13 mouse cellular contexts compared by ENCODE assay signal in the genomic region with DNA sequence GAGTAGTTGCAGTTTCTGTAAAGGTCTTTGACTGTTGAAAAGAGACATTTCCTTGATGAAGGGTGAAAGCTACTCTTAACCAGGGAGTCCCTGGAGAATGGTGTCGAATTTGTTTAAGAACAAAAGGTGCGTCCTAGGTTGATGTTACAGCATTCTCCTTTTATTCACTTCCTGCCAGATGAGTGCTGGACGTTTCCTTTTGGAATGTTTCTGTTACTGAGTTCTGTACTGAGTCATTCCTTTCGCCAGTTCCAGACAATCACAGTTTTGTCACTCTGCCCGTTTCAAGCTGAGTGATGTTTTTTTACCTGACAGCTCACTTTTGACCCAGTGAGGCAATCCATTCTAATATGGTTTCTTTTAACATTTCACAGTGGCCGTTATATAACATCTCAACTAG.
DNase-seq lines count a peak whose midpoint lies in the region; ATAC-seq and TF ChIP-seq lines count a peak whose summit lies in the region.
"Had no signal": no experiment of that assay in that cellular context is flagged by ENCODE, and none has a peak within 500 bp of the region (broad histone marks: within the 10 kb centered on the region; RNA-seq: fewer than 3 reads in every experiment).

No protein-coding gene starts in this region.

- no peak for ATAC-seq in granulocyte monocyte progenitor cell, adult 5-6 weeks (replicated peaks; ENCODE audit: poor library complexity, severe bottlenecking)

- peak overlapping the region; percentile 44 for H3K27ac ChIP-seq in gastrocnemius, adult 2 months
- peak overlapping the region; percentile 48 for H3K27ac ChIP-seq in left cerebral cortex, adult 2 months
- H3K27ac ChIP-seq: forebrain, embryonic 10.5 days; hindbrain, embryonic 14.5 days; limb, embryonic 12.5 days; stomach, embryonic 15.5 days had no signal

- TF ChIP-seq CTCF in gastrocnemius, adult 2 months (IDR thresholded peaks at IDR 0.05), result no peak
- no peak for TF ChIP-seq CTCF in left cerebral cortex, adult 2 months (IDR thresholded peaks at IDR 0.05)

- intact Hi-C loops in gastrocnemius, adult 2 months (cut with DNase I), result no loop called here
- intact Hi-C loops in gastrocnemius, postnatal 14 days (cut with DNase I; ENCODE audit: low total_unique reads), result no loop called here
- intact Hi-C loops in left cerebral cortex, adult 2 months (cut with DNase I), result no loop called here
- intact Hi-C loops in left cerebral cortex, postnatal 25 days (cut with DNase I), result no loop called here
- intact Hi-C loops in left cerebral cortex, postnatal 10 days (cut with DNase I), result no loop called here

- no peak overlapping the region for H3K4me3 ChIP-seq in gastrocnemius, adult 2 months
- H3K4me3 ChIP-seq in left cerebral cortex, adult 2 months, result no peak overlapping the region
- H3K4me3 ChIP-seq: forebrain, embryonic 10.5 days; limb, embryonic 12.5 days; stomach, embryonic 15.5 days had no signal

- no peak for DNase-seq in gastrocnemius, adult 2 months
- DNase-seq in gastrocnemius, postnatal 14 days, result no peak
- DNase-seq in left cerebral cortex, adult 2 months (ENCODE audit: extremely low spot score in 1 of 2, low spot score in 2 of 2), result no peak
- DNase-seq in left cerebral cortex, postnatal 25 days (ENCODE audit: low spot score in 2 of 2), result no peak
- peak; percentile 57 for DNase-seq in Muller cell, postnatal 12 days (ENCODE audit: inconsistent ontology term)
- DNase-seq in fibroblast of lung, adult 2 months (ENCODE audit: low read depth), result peak; percentile 69
- no peak for DNase-seq in left cerebral cortex, postnatal 10 days (ENCODE audit: extremely low spot score in 1 of 2, low spot score in 2 of 2)
- DNase-seq: right cerebral cortex, postnatal 4 days had no signal

Comparison
In these comparisons a context has a peak if more than half of its experiments do, and no peak if none do; other contexts are left out.
1. DNase-seq: peak in Muller cell, postnatal 12 days (single experiment) and fibroblast of lung, adult 2 months (single experiment); none in gastrocnemius, adult 2 months (single experiment), gastrocnemius, postnatal 14 days (single experiment), left cerebral cortex, adult 2 months (0 of 2), left cerebral cortex, postnatal 25 days (0 of 2) and left cerebral cortex, postnatal 10 days (0 of 2).